Mouse (Mus musculus): ENCODE results near the gene Itih1. TPM values are rescaled to one million over a fixed set of nuclear protein-coding genes. Genes with fewer than 3 reads are reported as not detected.

The Itih1 gene
- polyA plus RNA-seq, 1 experiment = not detected

- peak within 1 kb of the TSS; percentile 86 for H3ac ChIP-seq (ENCODE audit: control insufficient read depth, insufficient read length, low read depth)
- H3K79me2 ChIP-seq (ENCODE audit: control insufficient read depth, insufficient read depth) = no peaks in the 10 kb centered on the region
These were observed 8.2 kb upstream of the Itih1 start, which contains the start of gene Nek4 for GRCm38 (mm10) chr14:30951154-30951825. Nek4 (plus strand) TSS chr14:30951377.

GRCm38 (mm10) chr14:30949986-30950385, 6.9 kb upstream of the Itih1 start:
- H3K79me3 ChIP-seq (ENCODE audit: low read depth) = no peaks in the 10 kb centered on the region
- H3K4me3 ChIP-seq (ENCODE audit: insufficient read depth, poor library complexity, severe bottlenecking) = no peak overlapping the region
- no peaks in the 10 kb centered on the region for H3K36me3 ChIP-seq (ENCODE audit: control insufficient read depth, insufficient read depth)
- H3K79me2 ChIP-seq (ENCODE audit: control insufficient read depth, insufficient read depth) = no peaks in the 10 kb centered on the region
- no peaks in the 10 kb centered on the region for H3K27me3 ChIP-seq (ENCODE audit: control insufficient read depth, insufficient read depth, insufficient read length)
- TF ChIP-seq MYOG (IDR thresholded peaks at IDR 0.05; ENCODE audit: control insufficient read depth, extremely low read depth, insufficient read length) (no peak), MYOD1 (IDR thresholded peaks at IDR 0.05; ENCODE audit: control insufficient read depth, insufficient read length, low read depth) (no peak), USF1 (IDR thresholded peaks at IDR 0.05; ENCODE audit: low read depth) (no peak), CTCF (IDR thresholded peaks at IDR 0.05; ENCODE audit: control insufficient read depth, insufficient read depth, insufficient read length) (no peak), MAX (IDR thresholded peaks at IDR 0.05) (no peak), FOSL1 (IDR thresholded peaks at IDR 0.05; ENCODE audit: insufficient read depth, low read length, poor library complexity, severe bottlenecking) (no peak), CEBPB (IDR thresholded peaks at IDR 0.05; ENCODE audit: low read depth) (no peak)
- H3ac ChIP-seq (ENCODE audit: control insufficient read depth, insufficient read length, low read depth) = no peak overlapping the region

More at GRCm38 (mm10) chr14:30951154-30951825, 8.2 kb upstream of the Itih1 start, which contains the start of gene Nek4:
- Histone ChIP-seq H3K4me3 (ENCODE audit: insufficient read depth, poor library complexity, severe bottlenecking) (peak within 1 kb of the TSS; percentile 65), H3K36me3 (ENCODE audit: control insufficient read depth, insufficient read depth) (no peaks in the 10 kb centered on the region), H3K79me3 (ENCODE audit: low read depth) (no peaks in the 10 kb centered on the region), H3K27me3 (ENCODE audit: control insufficient read depth, insufficient read depth, insufficient read length) (no peaks in the 10 kb centered on the region)
- TF ChIP-seq CEBPB (IDR thresholded peaks at IDR 0.05; ENCODE audit: low read depth) = no peak
- TF ChIP-seq MAX (IDR thresholded peaks at IDR 0.05) = peak; percentile 94

GRCm38 (mm10) chr14:30944745-30945144, 1.7 kb upstream of the Itih1 start:
- Histone ChIP-seq H3K27me3 (ENCODE audit: control insufficient read depth, insufficient read depth, insufficient read length) (no peaks in the 10 kb centered on the region), H3K4me3 (ENCODE audit: insufficient read depth, poor library complexity, severe bottlenecking) (no peak overlapping the region), H3ac (ENCODE audit: control insufficient read depth, insufficient read length, low read depth) (no peak overlapping the region), H3K79me2 (ENCODE audit: control insufficient read depth, insufficient read depth) (no peaks in the 10 kb centered on the region), H3K36me3 (ENCODE audit: control insufficient read depth, insufficient read depth) (no peaks in the 10 kb centered on the region), H3K79me3 (ENCODE audit: low read depth) (no peaks in the 10 kb centered on the region)
- no peak for TF ChIP-seq CEBPB (IDR thresholded peaks at IDR 0.05; ENCODE audit: low read depth)
- TF ChIP-seq MYOD1 (IDR thresholded peaks at IDR 0.05; ENCODE audit: control insufficient read depth, insufficient read length, low read depth) = no peak
- TF ChIP-seq USF1 (IDR thresholded peaks at IDR 0.05; ENCODE audit: low read depth) = no peak
- no peak for TF ChIP-seq CTCF (IDR thresholded peaks at IDR 0.05; ENCODE audit: control insufficient read depth, insufficient read depth, insufficient read length)
- no peak for TF ChIP-seq FOSL1 (IDR thresholded peaks at IDR 0.05; ENCODE audit: insufficient read depth, low read length, poor library complexity, severe bottlenecking)
- no peak for TF ChIP-seq MYOG (IDR thresholded peaks at IDR 0.05; ENCODE audit: control insufficient read depth, extremely low read depth, insufficient read length)
- no peak for TF ChIP-seq MAX (IDR thresholded peaks at IDR 0.05)

GRCm38 (mm10) chr14:30943860-30944674, 978 bp upstream of the Itih1 start:
- TF ChIP-seq CTCF (IDR thresholded peaks at IDR 0.05; ENCODE audit: control insufficient read depth, insufficient read depth, insufficient read length) = no peak
- TF ChIP-seq CEBPB (IDR thresholded peaks at IDR 0.05; ENCODE audit: low read depth) = peak; percentile 39
- no peak for TF ChIP-seq MYOD1 (IDR thresholded peaks at IDR 0.05; ENCODE audit: control insufficient read depth, insufficient read length, low read depth)
- no peak for TF ChIP-seq USF1 (IDR thresholded peaks at IDR 0.05; ENCODE audit: low read depth)
- no peak overlapping the region for H3K4me3 ChIP-seq (ENCODE audit: insufficient read depth, poor library complexity, severe bottlenecking)
- no peaks in the 10 kb centered on the region for H3K36me3 ChIP-seq (ENCODE audit: control insufficient read depth, insufficient read depth)
- no peaks in the 10 kb centered on the region for H3K79me3 ChIP-seq (ENCODE audit: low read depth)
- H3K79me2 ChIP-seq (ENCODE audit: control insufficient read depth, insufficient read depth) = no peaks in the 10 kb centered on the region
- H3ac ChIP-seq (ENCODE audit: control insufficient read depth, insufficient read length, low read depth) = no peak overlapping the region
- H3K27me3 ChIP-seq (ENCODE audit: control insufficient read depth, insufficient read depth, insufficient read length) = no peaks in the 10 kb centered on the region

- no peak overlapping the region for H3K4me3 ChIP-seq (ENCODE audit: insufficient read depth, poor library complexity, severe bottlenecking)
- H3K79me3 ChIP-seq (ENCODE audit: low read depth) = no peaks in the 10 kb centered on the region
- H3ac ChIP-seq (ENCODE audit: control insufficient read depth, insufficient read length, low read depth) = no peak overlapping the region
- no peaks in the 10 kb centered on the region for H3K79me2 ChIP-seq (ENCODE audit: control insufficient read depth, insufficient read depth)
- H3K27me3 ChIP-seq (ENCODE audit: control insufficient read depth, insufficient read depth, insufficient read length) = no peaks in the 10 kb centered on the region
- no peaks in the 10 kb centered on the region for H3K36me3 ChIP-seq (ENCODE audit: control insufficient read depth, insufficient read depth)
- no peak for TF ChIP-seq CTCF (IDR thresholded peaks at IDR 0.05; ENCODE audit: control insufficient read depth, insufficient read depth, insufficient read length)
- no peak for TF ChIP-seq FOSL1 (IDR thresholded peaks at IDR 0.05; ENCODE audit: insufficient read depth, low read length, poor library complexity, severe bottlenecking)
- no peak for TF ChIP-seq USF1 (IDR thresholded peaks at IDR 0.05; ENCODE audit: low read depth)
These were observed 835 bp downstream of the Itih1 start for GRCm38 (mm10) chr14:30942254-30942653.

GRCm38 (mm10) chr14:30933351-30933750, 9.7 kb downstream of the Itih1 start:
- TF ChIP-seq USF1 (IDR thresholded peaks at IDR 0.05; ENCODE audit: low read depth) (no peak), MYOG (IDR thresholded peaks at IDR 0.05; ENCODE audit: control insufficient read depth, extremely low read depth, insufficient read length) (no peak), MAX (IDR thresholded peaks at IDR 0.05) (no peak)
- H3ac ChIP-seq (ENCODE audit: control insufficient read depth, insufficient read length, low read depth) = no peak overlapping the region
- H3K79me2 ChIP-seq (ENCODE audit: control insufficient read depth, insufficient read depth) = no peaks in the 10 kb centered on the region
- H3K27me3 ChIP-seq (ENCODE audit: control insufficient read depth, insufficient read depth, insufficient read length) = no peaks in the 10 kb centered on the region
- H3K4me3 ChIP-seq (ENCODE audit: insufficient read depth, poor library complexity, severe bottlenecking) = no peak overlapping the region
- H3K36me3 ChIP-seq (ENCODE audit: control insufficient read depth, insufficient read depth) = no peaks in the 10 kb centered on the region
- no peaks in the 10 kb centered on the region for H3K79me3 ChIP-seq (ENCODE audit: low read depth)
